Mouse (Mus musculus) hindbrain, embryonic 11.5 days (tissue): ENCODE measurements around the gene Cideb. TPM values are rescaled to one million over a fixed set of nuclear protein-coding genes. Genes with fewer than 3 reads are reported as not detected.

Experiments used
- ATAC-seq: fragments of 200-750 bp; cut with Nextera tagmentation; 2 replicates; pipeline ENCODE4 v1.8.0; 2017; ENCODE audit warnings: mild to moderate bottlenecking, moderate TSS enrichment, moderate library complexity; ENCODE audit not compliant: low FRiP score
- DNase-seq: peaks from one replicate; pipeline ENCODE4 v3.0.0-alpha.2; 2015; ENCODE audit warnings: low spot score
- H3K27ac ChIP-seq: fragments of 300-500 bp; sonication (generic); 2 replicates; pipeline ENCODE4 v1.5.1; 2014; ENCODE audit warnings: mild to moderate bottlenecking, low read depth, low read length
- H3K27me3 ChIP-seq: fragments of 300-500 bp; sonication (generic); 2 replicates; pipeline ENCODE4 v1.6.1; 2014; ENCODE audit warnings: mild to moderate bottlenecking, low read length, moderate library complexity, mixed read lengths; ENCODE audit not compliant: control insufficient read depth, insufficient read depth
- H3K36me3 ChIP-seq: fragments of 300-500 bp; sonication (generic); 2 replicates; pipeline ENCODE4 v1.6.1; 2014; ENCODE audit warnings: mild to moderate bottlenecking, low read length, moderate library complexity, mixed read lengths; ENCODE audit not compliant: control insufficient read depth, insufficient read depth
- H3K4me1 ChIP-seq: fragments of 300-500 bp; sonication (generic); replicated peaks from 2 replicates; pipeline ENCODE4 v1.6.1; 2014; ENCODE audit warnings: low read length, mixed read lengths; ENCODE audit not compliant: control insufficient read depth, insufficient read depth
- H3K4me2 ChIP-seq: fragments of 300-500 bp; sonication (generic); replicated peaks from 2 replicates; pipeline ENCODE4 v1.6.1; 2014; ENCODE audit warnings: mild to moderate bottlenecking, low read depth, low read length
- H3K4me3 ChIP-seq: fragments of 300-500 bp; sonication (generic); 2 replicates; pipeline ENCODE4 v1.5.1; 2014; ENCODE audit warnings: low read depth, low read length
- H3K9ac ChIP-seq: fragments of 300-500 bp; sonication (generic); 2 replicates; pipeline ENCODE4 v1.6.1; 2014; ENCODE audit warnings: low read depth, low read length
- H3K9me3 ChIP-seq: fragments of 300-500 bp; sonication (generic); 2 replicates; pipeline ENCODE4 v1.6.1; 2016; ENCODE audit warnings: low read length; ENCODE audit not compliant: control insufficient read depth
- WGBS: fragments of 180-500 bp; shearing (Covaris S2); extraction: QIAGEN DNeasy Blood & Tissue Kit; methylation state at CpG from one replicate; pipeline ENCODE4 v1.1.7; 2014; 5-methylcytosine and 5-hydroxymethylcytosine counted together
- polyA plus RNA-seq: library from polyadenylated mRNA; unstranded; fragments of >200 nt; fragmentation: Nextera tagmentation; extraction: Ambion mirVana; gene quantifications from 2 replicates; pipeline ENCODE4 v1.2.1, GENCODE M21; 2014

Gene Cideb
- 0.33 TPM in 1 of 2 replicates, not detected in the other for polyA plus RNA-seq

DNA sequence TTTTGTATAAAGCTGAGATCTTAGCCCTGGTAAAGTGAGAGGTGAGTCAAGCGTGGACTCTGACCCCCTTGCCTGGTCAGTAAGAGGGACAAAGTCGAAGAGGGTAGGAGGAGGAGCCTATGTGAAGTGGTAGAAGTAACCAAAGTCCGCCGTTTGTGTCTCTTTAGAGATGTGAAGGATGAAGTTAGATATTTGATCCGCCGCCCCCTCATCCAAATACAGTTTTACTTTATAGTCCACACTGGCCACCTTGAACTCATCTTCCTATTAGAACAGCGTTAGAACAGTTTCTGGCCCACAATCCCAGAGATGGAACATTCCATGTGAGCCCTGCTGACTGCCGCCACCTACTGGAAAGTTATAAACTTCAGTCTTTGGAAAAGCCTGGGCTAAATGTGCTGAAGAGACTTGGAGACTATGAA is at the start of gene Cideb:
Gene Cideb (minus strand): TSS at position 96 of the 422 bp plus-strand sequence.
- 0 out of 2 replicates have a peak, but pooled peaks cover 5% of the 10 kb centered on the region for H3K4me1 ChIP-seq
- ATAC-seq (no peak), DNase-seq (peak; percentile 74)
- no peak within 1 kb of the TSS for H3K27ac ChIP-seq
- 0 out of 2 replicates have a peak, but pooled peaks cover 9% of the 10 kb centered on the region for H3K36me3 ChIP-seq
- peaks cover 25% of the 10 kb centered on the region for H3K27me3 ChIP-seq
- 13% methylated on average over 8 of the region's 8 CpGs for WGBS
- H3K4me2 ChIP-seq = no peak within 1 kb of the TSS
- no peak within 1 kb of the TSS for H3K4me3 ChIP-seq
- no peaks in the 10 kb centered on the region for H3K9me3 ChIP-seq
- no peak within 1 kb of the TSS for H3K9ac ChIP-seq

GRCm38 (mm10) chr14:55795380-55796163 is 37.3 kb upstream of the Cideb start:
- Histone ChIP-seq H3K36me3 (no peaks in the 10 kb centered on the region), H3K9me3 (no peaks in the 10 kb centered on the region), H3K4me1 (no peaks in the 10 kb centered on the region), H3K9ac (no peak overlapping the region), H3K27ac (no peak overlapping the region), H3K27me3 (no peaks in the 10 kb centered on the region), H3K4me2 (no peak overlapping the region), H3K4me3 (no peak overlapping the region)
- DNase-seq (no peak), ATAC-seq (no peak)
- 91% methylated on average over 15 of the region's 15 CpGs for WGBS

DNA sequence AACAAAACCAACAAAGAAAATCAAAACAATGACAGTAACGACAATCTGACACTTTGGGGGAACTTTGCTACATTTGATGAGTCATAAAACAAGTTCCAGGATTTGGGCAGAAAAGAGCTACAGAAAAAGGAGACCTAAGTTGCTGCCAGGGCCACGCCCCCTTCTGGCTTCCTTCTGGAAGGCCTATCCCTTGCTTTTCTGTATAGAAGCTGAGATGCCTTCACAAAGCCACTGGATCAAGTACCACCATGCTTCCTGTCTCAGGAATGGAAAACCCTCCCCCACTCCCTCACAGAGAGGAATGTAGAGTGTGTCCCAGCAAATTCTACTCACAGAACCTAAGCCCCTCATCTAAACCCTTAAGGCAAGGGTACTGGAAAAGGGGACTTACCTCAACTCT is 35.7 kb upstream of the Cideb start:
- DNase-seq = no peak
- no peak for ATAC-seq
- H3K4me2 ChIP-seq = no peak overlapping the region
- 64% methylated on average over 2 of the region's 2 CpGs for WGBS
- H3K4me1 ChIP-seq = no peaks in the 10 kb centered on the region
- no peak overlapping the region for H3K9ac ChIP-seq
- no peak overlapping the region for H3K27ac ChIP-seq
- no peaks in the 10 kb centered on the region for H3K9me3 ChIP-seq
- H3K36me3 ChIP-seq = no peaks in the 10 kb centered on the region
- H3K4me3 ChIP-seq = no peak overlapping the region
- H3K27me3 ChIP-seq = peaks cover 3% of the 10 kb centered on the region; the same call in 1 of the 2 replicates

DNA sequence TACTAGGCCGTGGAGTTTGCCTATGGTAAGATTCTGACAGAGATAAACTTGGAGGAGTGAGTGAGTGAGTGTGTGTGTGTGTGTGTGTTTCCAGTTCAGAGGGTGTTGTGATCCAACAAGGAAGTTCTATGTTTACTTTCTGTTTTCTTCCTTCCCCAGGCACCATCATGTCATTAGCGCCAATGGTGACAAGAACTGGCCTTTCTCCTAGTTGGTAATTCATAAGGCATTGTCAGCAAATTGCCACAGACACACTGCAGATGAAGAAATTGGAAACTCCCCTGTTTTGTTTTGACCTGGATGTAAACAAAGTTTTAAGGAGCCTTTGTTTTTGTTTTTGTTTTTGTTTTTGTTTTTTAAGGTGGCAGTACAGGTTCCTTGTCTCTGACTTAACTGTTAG is 35.2 kb upstream of the Cideb start:
- Histone ChIP-seq H3K27me3 (peaks cover 8% of the 10 kb centered on the region; the same call in 1 of the 2 replicates), H3K36me3 (no peaks in the 10 kb centered on the region), H3K4me3 (no peak overlapping the region), H3K27ac (no peak overlapping the region), H3K9ac (no peak overlapping the region), H3K4me1 (no peaks in the 10 kb centered on the region; the same call in 1 of the 2 replicates), H3K9me3 (no peaks in the 10 kb centered on the region), H3K4me2 (no peak overlapping the region)
- DNase-seq = no peak
- no peak for ATAC-seq
- 77% methylated on average over 2 of the region's 2 CpGs for WGBS

- peaks cover 45% of the 10 kb centered on the region for H3K27me3 ChIP-seq
- no peaks in the 10 kb centered on the region for H3K9me3 ChIP-seq
- H3K4me2 ChIP-seq = peak within 1 kb of the TSS; percentile 40
- peak within 1 kb of the TSS; percentile 18 for H3K4me3 ChIP-seq
- DNase-seq = peak; percentile 35
- no peak for ATAC-seq
- H3K36me3 ChIP-seq = no peaks in the 10 kb centered on the region
- peaks cover 2% of the 10 kb centered on the region for H3K4me1 ChIP-seq
- H3K27ac ChIP-seq = no peak within 1 kb of the TSS
- 6% methylated on average over 40 of the region's 40 CpGs for WGBS
- no peak within 1 kb of the TSS for H3K9ac ChIP-seq
Measured at GRCm38 (mm10) chr14:55788256-55789050, 30.2 kb upstream of the Cideb start, which contains the start of gene Ripk3. Ripk3 (minus strand) TSS chr14:55788865.

- no peak for DNase-seq
- Histone ChIP-seq H3K36me3 (no peaks in the 10 kb centered on the region), H3K4me2 (no peak overlapping the region), H3K4me3 (no peak overlapping the region), H3K9me3 (no peaks in the 10 kb centered on the region), H3K4me1 (peaks cover 3% of the 10 kb centered on the region), H3K27ac (no peak overlapping the region), H3K27me3 (peaks cover 51% of the 10 kb centered on the region), H3K9ac (no peak overlapping the region)
- 29% methylated on average over 11 of the region's 11 CpGs for WGBS
- ATAC-seq = no peak
Measured at GRCm38 (mm10) chr14:55787731-55788130, 29.5 kb upstream of the Cideb start.

GRCm38 (mm10) chr14:55785195-55785594 is 26.9 kb upstream of the Cideb start:
- Histone ChIP-seq H3K9ac (no peak overlapping the region), H3K4me3 (no peak overlapping the region), H3K4me1 (peaks cover 5% of the 10 kb centered on the region), H3K36me3 (no peaks in the 10 kb centered on the region), H3K27me3 (peaks cover 64% of the 10 kb centered on the region), H3K27ac (no peak overlapping the region), H3K4me2 (no peak overlapping the region), H3K9me3 (no peaks in the 10 kb centered on the region)
- DNase-seq (peak; percentile 17), ATAC-seq (no peak)
- WGBS = 24% methylated on average over 6 of the region's 6 CpGs

GRCm38 (mm10) chr14:55783958-55784235 is 25.6 kb upstream of the Cideb start, which contains the start of gene Adcy4:
Adcy4 (minus strand) TSS chr14:55784095.
- 0 out of 2 replicates have a peak within 1 kb of the TSS, but pooled peaks have one; percentile 31 for H3K9ac ChIP-seq
- no peak within 1 kb of the TSS for H3K27ac ChIP-seq
- DNase-seq (no peak), ATAC-seq (no peak)
- no peaks in the 10 kb centered on the region for H3K36me3 ChIP-seq
- peak within 1 kb of the TSS; percentile 32 for H3K4me2 ChIP-seq
- no peaks in the 10 kb centered on the region for H3K9me3 ChIP-seq
- H3K27me3 ChIP-seq = peaks cover 60% of the 10 kb centered on the region
- H3K4me1 ChIP-seq = peaks cover 5% of the 10 kb centered on the region
- 6% methylated on average over 13 of the region's 13 CpGs for WGBS
- peak within 1 kb of the TSS; percentile 29 for H3K4me3 ChIP-seq
